Mouse (Mus musculus) macrophage (primary cell): Measurements from ENCODE around the gene Dusp12. TPM values are rescaled to one million over a fixed set of nuclear protein-coding genes. Genes with fewer than 3 reads are reported as not detected.

ENCODE experiments used
- H3K27ac ChIP-seq: fragments of 350-480 bp; formaldehyde crosslinking; 2 replicates; pipeline ENCODE4 v1.9.0; 2021
- H3K36me3 ChIP-seq: fragments of 350-480 bp; formaldehyde crosslinking; 2 replicates; pipeline ENCODE4 v1.9.0; 2021; ENCODE audit errors: inconsistent target
- H3K4me3 ChIP-seq: fragments of 350-480 bp; formaldehyde crosslinking; 2 replicates; pipeline ENCODE4 v1.9.0; 2021; ENCODE audit errors: inconsistent target
- H3K79me2 ChIP-seq: fragments of 350-480 bp; formaldehyde crosslinking; 2 replicates; pipeline ENCODE4 v1.9.0; 2021; ENCODE audit errors: inconsistent target
- WGBS: methylation state at CpG from one replicate; pipeline ENCODE4 v1.1.7; 2026; ENCODE audit warnings: inconsistent platforms; ENCODE audit not compliant: missing documents; 5-methylcytosine and 5-hydroxymethylcytosine counted together
- polyA plus RNA-seq: library from polyadenylated mRNA; stranded (reverse); fragments of 250-400 nt; gene quantifications from 3 replicates; pipeline ENCODE4 v1.2.4, GENCODE M21; 2018; ENCODE audit warnings: inconsistent platforms

Gene Dusp12
- polyA plus RNA-seq, 1 experiment from 2014 or later, result 9.6 TPM

- H3K79me2 ChIP-seq, result peaks cover 38% of the 10 kb centered on the region
- H3K36me3 ChIP-seq, result peaks cover 18% of the 10 kb centered on the region
- H3K4me3 ChIP-seq, result peak overlapping the region; percentile 61
- no peak overlapping the region for H3K27ac ChIP-seq
- WGBS, result 28% methylated on average over 8 of the region's 8 CpGs
Observed at GRCm38 (mm10) chr1:170884390-170884789, 950 bp downstream of the Dusp12 start.

- 93% methylated on average over 4 of the region's 5 CpGs for WGBS
- peaks cover 29% of the 10 kb centered on the region for H3K36me3 ChIP-seq
- no peak overlapping the region for H3K4me3 ChIP-seq
- peaks cover 38% of the 10 kb centered on the region for H3K79me2 ChIP-seq
- H3K27ac ChIP-seq, result no peak overlapping the region
Observed at GRCm38 (mm10) chr1:170882915-170883485, 2.3 kb downstream of the Dusp12 start.

- Histone ChIP-seq H3K36me3 (peaks cover 36% of the 10 kb centered on the region), H3K27ac (no peak overlapping the region), H3K79me2 (peaks cover 9% of the 10 kb centered on the region; the same call in 1 of the 2 replicates), H3K4me3 (no peak overlapping the region)
- WGBS, result 95% methylated on average over 5 of the region's 5 CpGs
Observed at GRCm38 (mm10) chr1:170876906-170877305, 8.4 kb downstream of the Dusp12 start.

GRCm38 (mm10) chr1:170875676-170876075 lies 9.7 kb downstream of the Dusp12 start:
- H3K36me3 ChIP-seq, result peaks cover 31% of the 10 kb centered on the region
- 93% methylated on average over 3 of the region's 3 CpGs for WGBS
- no peak overlapping the region for H3K4me3 ChIP-seq
- no peaks in the 10 kb centered on the region for H3K79me2 ChIP-seq
- no peak overlapping the region for H3K27ac ChIP-seq

- H3K4me3 ChIP-seq, result no peak overlapping the region
- peaks cover 10% of the 10 kb centered on the region for H3K79me2 ChIP-seq
- H3K36me3 ChIP-seq, result peaks cover 1% of the 10 kb centered on the region; the same call in 1 of the 2 replicates
- no peak overlapping the region for H3K27ac ChIP-seq
- 93% methylated on average over 2 of the region's 2 CpGs for WGBS
Observed at GRCm38 (mm10) chr1:170871961-170872360, 13.4 kb downstream of the Dusp12 start.

GRCm38 (mm10) chr1:170871402-170871801 lies 13.9 kb downstream of the Dusp12 start:
- Histone ChIP-seq H3K79me2 (peaks cover 16% of the 10 kb centered on the region), H3K36me3 (no peaks in the 10 kb centered on the region), H3K4me3 (no peak overlapping the region), H3K27ac (no peak overlapping the region)
- 100% methylated on average over 6 of the region's 6 CpGs for WGBS

- no peaks in the 10 kb centered on the region for H3K36me3 ChIP-seq
- peaks cover 41% of the 10 kb centered on the region for H3K79me2 ChIP-seq
- peak overlapping the region; percentile 100 for H3K4me3 ChIP-seq
- peak overlapping the region; percentile 87 for H3K27ac ChIP-seq
- 19% methylated on average over 12 of the region's 14 CpGs for WGBS
Observed at GRCm38 (mm10) chr1:170868905-170869283, 16.4 kb downstream of the Dusp12 start.

- peaks cover 47% of the 10 kb centered on the region for H3K79me2 ChIP-seq
- H3K4me3 ChIP-seq, result peak overlapping the region; percentile 100
- H3K27ac ChIP-seq, result peak overlapping the region; percentile 87
- WGBS, result under 1% methylated on average over 32 of the region's 33 CpGs
- H3K36me3 ChIP-seq, result no peaks in the 10 kb centered on the region
Observed at GRCm38 (mm10) chr1:170868107-170868904, 17.0 kb downstream of the Dusp12 start.

- Histone ChIP-seq H3K36me3 (no peaks in the 10 kb centered on the region), H3K4me3 (peak within 1 kb of the TSS; percentile 100), H3K27ac (peak within 1 kb of the TSS; percentile 87), H3K79me2 (peaks cover 53% of the 10 kb centered on the region)
- under 1% methylated on average over 25 of the region's 25 CpGs for WGBS
Observed at GRCm38 (mm10) chr1:170867691-170868105, 17.6 kb downstream of the Dusp12 start, which contains the start of gene Atf6. TSS of gene Atf6 (minus strand) at chr1:170867771.

GRCm38 (mm10) chr1:170866992-170867690 lies 18.2 kb downstream of the Dusp12 start:
- peak overlapping the region; percentile 87 for H3K27ac ChIP-seq
- no peaks in the 10 kb centered on the region for H3K36me3 ChIP-seq
- peak overlapping the region; percentile 100 for H3K4me3 ChIP-seq
- 2% methylated on average over 30 of the region's 30 CpGs for WGBS
- peaks cover 58% of the 10 kb centered on the region for H3K79me2 ChIP-seq

- H3K79me2 ChIP-seq, result peaks cover 76% of the 10 kb centered on the region
- H3K4me3 ChIP-seq, result no peak overlapping the region; the same call in 1 of the 2 replicates
- H3K27ac ChIP-seq, result peak overlapping the region; percentile 35
- 11% methylated on average over 5 of the region's 5 CpGs for WGBS
- H3K36me3 ChIP-seq, result no peaks in the 10 kb centered on the region
Observed at GRCm38 (mm10) chr1:170865406-170865805, 19.9 kb downstream of the Dusp12 start.

- peaks cover 82% of the 10 kb centered on the region for H3K79me2 ChIP-seq
- no peaks in the 10 kb centered on the region for H3K36me3 ChIP-seq
- WGBS, result 62% methylated on average over 3 of the region's 3 CpGs
- no peak overlapping the region for H3K4me3 ChIP-seq
- peak overlapping the region; percentile 79 for H3K27ac ChIP-seq
Observed at GRCm38 (mm10) chr1:170864754-170865153, 20.6 kb downstream of the Dusp12 start.

- H3K27ac ChIP-seq, result peak overlapping the region; percentile 79
- H3K79me2 ChIP-seq, result peaks cover 87% of the 10 kb centered on the region
- H3K4me3 ChIP-seq, result no peak overlapping the region
- H3K36me3 ChIP-seq, result no peaks in the 10 kb centered on the region
Observed at GRCm38 (mm10) chr1:170864234-170864633, 21.1 kb downstream of the Dusp12 start.

GRCm38 (mm10) chr1:170863033-170863432 lies 22.3 kb downstream of the Dusp12 start:
- 0% methylated on average over 3 of the region's 4 CpGs for WGBS
- Histone ChIP-seq H3K27ac (peak overlapping the region; percentile 79), H3K4me3 (peak overlapping the region; percentile 3; the same call in 1 of the 2 replicates)

GRCm38 (mm10) chr1:170862435-170862717 lies 23.0 kb downstream of the Dusp12 start:
- 69% methylated on average over 3 of the region's 3 CpGs for whole genome bisulfite sequencing
- no peaks in the 10 kb centered on the region for H3K36me3 ChIP-seq
- peak overlapping the region; percentile 79 for H3K27ac ChIP-seq
- H3K79me2 ChIP-seq, result peaks cover 100% of the 10 kb centered on the region
- peak overlapping the region; percentile 3; the same call in 1 of the 2 replicates for H3K4me3 ChIP-seq

More at GRCm38 (mm10) chr1:170863033-170863432, 22.3 kb downstream of the Dusp12 start:
- Histone ChIP-seq H3K79me2 (peaks cover 99% of the 10 kb centered on the region), H3K36me3 (no peaks in the 10 kb centered on the region)
